Mouse (Mus musculus) bone marrow macrophage, adult 2 months (primary cell): ENCODE results near the gene Mthfd1. TPM values are rescaled to one million over a fixed set of nuclear protein-coding genes. Genes with fewer than 3 reads are reported as not detected.

Experiments used
- H3K27ac ChIP-seq: 2 replicates; pipeline ENCODE4 v1.5.1; 2012; ENCODE audit warnings: low read depth, low read length; ENCODE audit not compliant: insufficient read depth
- H3K4me1 ChIP-seq: 2 replicates; pipeline ENCODE4 v1.6.1; 2012; ENCODE audit warnings: low read length; ENCODE audit not compliant: control insufficient read depth, insufficient read depth
- H3K4me3 ChIP-seq: 2 replicates; pipeline ENCODE4 v1.5.1; 2012; ENCODE audit warnings: mild to moderate bottlenecking, low read length, moderate library complexity; ENCODE audit not compliant: insufficient read depth
- CTCF ChIP-seq: IDR thresholded peaks from 2 replicates; pipeline ENCODE4 v1.5.1; 2012; ENCODE audit warnings: low read depth, mild to moderate bottlenecking, low read length, moderate library complexity
- POLR2A ChIP-seq: IDR thresholded peaks from 2 replicates; pipeline ENCODE4 v1.6.1; 2012; ENCODE audit warnings: mild to moderate bottlenecking, low read depth, low read length, borderline replicate concordance
- polyA plus RNA-seq: library from polyadenylated mRNA; stranded (reverse); fragments of >200 nt; gene quantifications from 2 replicates; pipeline ENCODE4 v1.2.4, GENCODE M21; 2012; ENCODE audit not compliant: missing spikeins, insufficient read depth, insufficient read length

Mthfd1 gene
- polyA plus RNA-seq, 1 experiment: 7.7 TPM

DNA sequence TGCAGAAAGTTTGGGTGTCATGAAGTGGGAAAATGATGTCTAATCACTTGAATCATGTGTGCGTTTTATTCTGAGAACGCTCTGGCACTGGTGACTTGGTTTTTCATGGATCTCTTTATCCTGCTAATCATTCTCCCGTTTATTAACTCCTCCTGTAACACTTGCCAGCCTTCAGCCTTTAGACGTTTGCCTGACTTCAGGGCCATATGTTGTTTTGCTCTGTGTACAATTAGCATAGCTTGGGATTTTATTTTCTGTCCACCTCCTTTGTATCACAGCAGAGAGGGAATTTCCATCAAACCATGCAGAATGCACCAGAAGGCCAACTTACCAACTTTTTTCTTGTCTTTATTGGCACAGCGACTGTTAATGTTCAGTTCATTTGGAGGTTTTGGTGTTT is 42.7 kb downstream of the Mthfd1 start:
- H3K4me1 ChIP-seq: no peaks in the 10 kb centered on the region
- no peak overlapping the region for H3K4me3 ChIP-seq
- no peak for TF ChIP-seq POLR2A
- no peak for TF ChIP-seq CTCF
- no peak overlapping the region for H3K27ac ChIP-seq

DNA sequence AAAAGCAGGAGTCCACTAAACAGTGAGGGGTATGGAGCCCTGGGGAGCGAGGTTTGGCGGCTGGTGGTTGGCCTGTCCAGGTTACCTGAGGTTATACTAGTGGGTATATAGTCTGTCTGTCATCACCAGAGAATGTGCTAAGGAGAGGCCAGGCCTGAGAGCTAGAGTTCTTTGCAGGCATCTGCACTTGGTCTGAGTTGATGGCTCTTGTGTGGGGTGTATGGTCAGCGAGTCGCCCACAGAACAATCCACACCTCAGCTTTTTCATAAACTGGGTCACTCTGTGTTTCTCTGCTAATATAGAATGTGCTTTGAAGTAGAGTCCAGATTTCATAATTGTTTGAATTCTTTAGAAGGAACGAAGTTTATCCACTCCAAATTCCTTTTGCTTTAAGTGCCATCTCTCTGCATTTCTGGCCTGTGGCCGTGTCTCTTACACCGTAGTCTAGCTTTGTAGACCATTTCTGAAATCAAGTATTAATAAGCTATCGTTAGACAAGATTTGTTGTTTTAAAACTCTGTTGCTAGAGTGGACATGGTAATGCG is 44.3 kb downstream of the Mthfd1 start:
- Histone ChIP-seq H3K4me1 (no peaks in the 10 kb centered on the region), H3K4me3 (no peak overlapping the region), H3K27ac (no peak overlapping the region)
- TF ChIP-seq CTCF: no peak

DNA sequence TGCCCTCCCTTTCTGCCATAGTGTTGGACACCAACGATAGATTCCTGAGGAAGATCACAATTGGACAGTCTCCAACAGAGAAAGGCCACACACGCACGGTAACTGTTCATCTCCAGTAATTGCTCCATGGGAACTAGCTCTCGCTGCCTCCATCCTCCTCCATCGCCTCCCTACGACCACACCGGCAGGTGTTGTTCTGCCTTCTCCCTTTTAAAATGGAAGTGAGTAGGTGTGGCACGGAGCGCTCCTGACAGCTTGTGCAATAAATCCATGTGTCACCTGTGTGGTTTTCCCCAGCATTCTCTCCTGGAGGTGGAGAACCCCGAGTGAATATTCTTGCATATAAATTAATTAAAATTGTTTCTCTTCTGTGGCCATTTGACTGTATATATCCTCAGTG is 45.3 kb downstream of the Mthfd1 start:
- no peak overlapping the region for H3K4me3 ChIP-seq
- H3K4me1 ChIP-seq: no peaks in the 10 kb centered on the region
- TF ChIP-seq CTCF (no peak), POLR2A (no peak)
- H3K27ac ChIP-seq: no peak overlapping the region

DNA sequence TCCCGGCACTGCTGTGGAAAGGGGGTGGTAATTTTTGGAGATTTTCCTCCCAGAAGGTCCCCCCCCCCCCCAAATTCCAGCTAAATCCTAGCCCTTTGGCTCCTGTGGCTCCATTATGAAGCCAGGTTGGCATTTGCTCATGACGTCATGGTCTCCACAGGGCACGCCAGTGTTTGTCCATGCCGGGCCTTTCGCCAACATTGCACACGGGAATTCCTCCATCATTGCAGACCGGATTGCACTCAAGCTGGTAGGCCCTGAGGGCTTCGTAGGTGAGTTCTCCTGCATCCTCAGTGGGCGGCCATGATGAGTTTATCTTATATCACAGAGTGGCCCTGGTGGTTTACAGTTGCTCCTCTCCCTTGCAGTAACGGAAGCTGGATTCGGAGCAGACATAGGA is 48.4 kb downstream of the Mthfd1 start:
- TF ChIP-seq CTCF (no peak), POLR2A (no peak)
- H3K4me1 ChIP-seq: peaks cover 10% of the 10 kb centered on the region

DNA sequence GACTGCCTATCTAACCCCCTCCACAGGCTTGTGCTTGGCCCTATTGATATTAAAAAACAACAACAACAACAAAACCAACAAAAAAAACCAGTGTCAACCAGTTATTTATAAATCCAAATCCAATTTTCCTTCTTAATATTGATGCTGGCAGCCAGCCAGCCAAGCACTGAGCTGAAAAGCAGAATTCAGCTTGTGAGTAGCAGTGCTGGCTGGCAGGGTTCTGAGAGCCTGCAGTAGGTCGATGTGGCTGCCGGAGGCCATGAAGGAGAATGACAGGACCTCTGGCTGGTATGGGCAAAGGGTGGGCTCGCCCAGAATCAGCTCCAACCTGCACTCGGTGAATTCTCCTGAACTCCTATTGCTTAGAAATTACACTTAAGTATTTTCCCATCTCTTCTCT is 49.1 kb downstream of the Mthfd1 start:
- H3K27ac ChIP-seq: no peak overlapping the region
- H3K4me1 ChIP-seq: peaks cover 13% of the 10 kb centered on the region
- no peak overlapping the region for H3K4me3 ChIP-seq
- TF ChIP-seq CTCF (no peak), POLR2A (no peak)

More for the DNA sequence above, 48.4 kb downstream of the Mthfd1 start:
- Histone ChIP-seq H3K27ac (no peak overlapping the region), H3K4me3 (no peak overlapping the region)

DNA sequence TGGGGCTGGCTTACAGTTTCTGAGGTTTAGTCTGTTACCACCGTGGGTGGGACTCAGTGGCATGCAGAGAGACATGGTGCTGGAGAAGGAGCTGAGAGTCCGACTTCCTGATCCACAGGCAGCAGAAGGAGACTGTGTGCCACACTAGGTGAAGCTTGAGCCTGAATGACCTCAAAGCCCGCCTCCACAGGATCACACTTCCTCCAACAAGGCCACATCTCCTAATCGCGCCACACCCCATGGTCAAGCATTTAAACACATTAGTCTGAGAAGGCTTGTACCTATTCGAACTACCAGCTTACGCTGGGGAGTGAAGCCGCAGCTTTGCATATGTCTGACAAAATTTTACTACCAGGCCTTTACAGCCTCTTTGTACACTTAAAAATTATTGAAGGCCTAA is 50.0 kb downstream of the Mthfd1 start:
- Histone ChIP-seq H3K27ac (no peak overlapping the region), H3K4me1 (peaks cover 20% of the 10 kb centered on the region), H3K4me3 (no peak overlapping the region)
- no peak for TF ChIP-seq POLR2A
- no peak for TF ChIP-seq CTCF

DNA sequence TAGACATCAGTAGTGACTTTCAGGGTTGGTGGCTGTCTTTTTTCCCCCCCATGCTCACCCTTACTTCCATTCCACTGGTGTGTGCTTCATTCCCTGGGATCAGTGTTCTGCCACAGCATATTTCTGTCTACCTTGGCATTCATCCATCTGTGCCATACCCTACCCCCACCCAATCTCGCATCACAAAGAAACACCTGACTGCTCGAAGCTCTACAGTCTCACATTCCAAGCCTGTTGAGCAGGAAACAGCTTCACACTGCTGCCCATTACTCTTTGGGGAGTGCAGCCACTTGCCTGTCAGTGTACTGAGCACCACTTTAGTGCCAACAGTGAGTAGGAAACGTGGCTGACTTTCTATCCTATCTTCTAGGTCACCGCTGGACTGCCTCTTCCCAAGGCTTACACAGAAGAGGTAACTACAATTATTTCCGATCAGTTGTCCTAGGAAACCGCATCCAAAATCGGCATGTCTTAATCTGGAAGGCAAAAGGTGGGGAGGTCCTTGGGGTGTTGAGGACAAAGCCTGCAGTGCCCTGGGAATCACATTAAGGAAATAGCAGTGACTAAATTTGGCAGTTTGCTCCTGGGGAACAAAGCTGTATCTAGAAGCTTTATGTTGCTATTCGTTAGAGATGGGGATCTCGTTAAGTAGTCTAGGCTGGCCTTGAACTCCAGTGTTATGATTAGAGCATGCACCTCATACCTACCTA is 51.9 kb downstream of the Mthfd1 start:
- no peak for TF ChIP-seq CTCF
- TF ChIP-seq POLR2A: no peak
- H3K4me1 ChIP-seq: peaks cover 36% of the 10 kb centered on the region
- H3K27ac ChIP-seq: no peak overlapping the region
- no peak overlapping the region for H3K4me3 ChIP-seq

DNA sequence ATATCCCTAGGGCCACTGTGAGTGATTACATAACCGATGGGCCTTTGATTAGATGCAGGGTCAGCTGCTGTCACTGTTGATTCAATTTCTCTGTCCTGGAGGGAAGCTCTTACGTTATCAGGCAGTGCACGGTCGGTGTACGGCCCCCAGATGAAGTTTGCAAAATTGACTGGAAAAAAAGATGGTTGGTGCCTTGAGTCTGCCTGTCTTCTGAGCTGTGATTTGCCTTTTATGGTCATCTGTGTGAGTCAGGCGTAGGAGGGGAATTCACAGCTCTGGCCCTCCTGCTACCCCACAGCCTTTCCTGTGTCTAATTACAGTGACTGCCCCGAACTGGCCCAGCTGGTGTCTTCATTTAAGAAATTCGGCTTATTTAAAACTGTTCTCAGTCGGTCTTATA is 52.9 kb downstream of the Mthfd1 start:
- Histone ChIP-seq H3K4me1 (peaks cover 41% of the 10 kb centered on the region), H3K27ac (no peak overlapping the region), H3K4me3 (no peak overlapping the region)
- TF ChIP-seq POLR2A (no peak), CTCF (no peak)

DNA sequence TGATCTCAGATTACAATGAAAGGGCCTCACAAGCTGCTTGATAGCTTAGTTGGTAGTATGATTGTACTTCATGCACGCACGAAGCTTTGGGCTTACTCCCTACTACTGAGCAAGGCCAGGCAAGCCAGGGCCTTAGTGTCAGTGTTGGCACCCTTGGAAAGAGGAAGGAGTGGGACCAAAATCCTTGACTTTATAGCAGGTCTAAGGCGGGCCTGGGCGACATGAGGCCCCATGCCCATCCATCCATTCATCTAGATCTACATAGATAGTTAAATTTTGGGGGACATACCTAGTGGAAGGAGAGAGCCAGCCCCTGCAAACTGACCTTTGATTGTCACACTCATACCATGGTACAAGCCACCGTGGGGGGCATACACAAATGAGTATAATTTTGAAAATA is 53.3 kb downstream of the Mthfd1 start:
- Histone ChIP-seq H3K27ac (no peak overlapping the region), H3K4me1 (peaks cover 41% of the 10 kb centered on the region), H3K4me3 (no peak overlapping the region)
- TF ChIP-seq CTCF: no peak
- no peak for TF ChIP-seq POLR2A

DNA sequence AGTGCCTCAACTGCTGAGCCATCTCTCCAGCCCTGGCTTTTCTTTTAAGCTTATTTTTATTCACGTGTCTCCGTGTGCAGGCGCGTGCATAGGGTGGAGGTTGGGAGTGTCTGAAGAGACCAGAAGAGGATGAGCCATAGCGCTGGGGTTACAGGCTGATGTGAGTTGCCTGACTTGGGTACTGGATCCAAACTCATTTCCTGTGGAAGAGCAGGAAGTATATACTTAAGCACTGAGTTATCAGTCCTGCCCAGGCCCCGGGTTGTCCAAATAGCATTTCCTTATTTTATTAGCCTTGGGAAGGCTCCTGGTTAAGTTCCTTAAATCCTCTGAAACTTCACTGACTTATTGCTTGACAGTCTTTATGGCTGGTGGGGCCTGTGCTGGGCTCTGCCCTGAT is 54.9 kb downstream of the Mthfd1 start:
- 0 out of 2 replicates have a peak overlapping the region, but pooled peaks have one; percentile 15 for H3K27ac ChIP-seq
- TF ChIP-seq CTCF (no peak), POLR2A (no peak)
- H3K4me1 ChIP-seq: peaks cover 41% of the 10 kb centered on the region
- H3K4me3 ChIP-seq: no peak overlapping the region
